Mouse (Mus musculus) C2C12 (cell line): ENCODE results near the gene Daam1. TPM values are rescaled to one million over a fixed set of nuclear protein-coding genes. Genes with fewer than 3 reads are reported as not detected.

Experiments
- H3K27me3 ChIP-seq: one replicate; pipeline ENCODE4 v1.6.1; 2011; ENCODE audit not compliant: control insufficient read depth, insufficient read depth, insufficient read length
- H3K36me3 ChIP-seq: one replicate; pipeline ENCODE4 v1.6.1; 2011; ENCODE audit not compliant: control insufficient read depth, insufficient read depth
- H3K4me3 ChIP-seq: one replicate; pipeline ENCODE4 v1.5.1; 2011; ENCODE audit warnings: mild to moderate bottlenecking, control low read depth; ENCODE audit not compliant: poor library complexity, insufficient read depth, severe bottlenecking
- H3K79me2 ChIP-seq: one replicate; pipeline ENCODE4 v1.6.1; 2011; ENCODE audit not compliant: control insufficient read depth, insufficient read depth
- H3K79me3 ChIP-seq: one replicate; pipeline ENCODE4 v1.6.1; 2011; ENCODE audit warnings: low read depth, control low read depth
- H3ac ChIP-seq: one replicate; pipeline ENCODE3; 2011; ENCODE audit warnings: low read depth; ENCODE audit not compliant: control insufficient read depth, insufficient read length
- CEBPB ChIP-seq: IDR thresholded peaks from one replicate; pipeline ENCODE4 v1.6.1; 2011; ENCODE audit warnings: low read depth, mild to moderate bottlenecking, control low read depth, moderate library complexity
- CTCF ChIP-seq: IDR thresholded peaks from one replicate; pipeline ENCODE4 v1.5.1; 2011; ENCODE audit not compliant: control insufficient read depth, insufficient read depth, insufficient read length
- FOSL1 ChIP-seq: IDR thresholded peaks from one replicate; pipeline ENCODE4 v1.8.0; 2011; ENCODE audit warnings: mild to moderate bottlenecking, low read length; ENCODE audit not compliant: poor library complexity, insufficient read depth, severe bottlenecking
- MAX ChIP-seq: IDR thresholded peaks from one replicate; pipeline ENCODE4 v1.6.1; 2011; ENCODE audit warnings: mild to moderate bottlenecking, control low read depth
- MYOD1 ChIP-seq: IDR thresholded peaks from one replicate; pipeline ENCODE4 v1.6.1; 2011; ENCODE audit warnings: low read depth; ENCODE audit not compliant: control insufficient read depth, insufficient read length
- MYOG ChIP-seq: IDR thresholded peaks from one replicate; pipeline ENCODE4 v1.6.1; 2011; ENCODE audit not compliant: control insufficient read depth, insufficient read length; ENCODE audit errors: extremely low read depth
- USF1 ChIP-seq: IDR thresholded peaks from one replicate; pipeline ENCODE4 v1.6.1; 2011; ENCODE audit warnings: low read depth, mild to moderate bottlenecking, control low read depth, moderate library complexity
- polyA plus RNA-seq: library from polyadenylated mRNA; unstranded; fragments of >200 nt; fragmentation: generic; extraction: Trizol; gene quantifications from one replicate; pipeline ENCODE4 v1.2.1, GENCODE M21; 2012; ENCODE audit warnings: missing spikeins

The Daam1 gene
- polyA plus RNA-seq, 1 experiment, result 3.2 TPM

GRCm38 (mm10) chr12:71959351-71959991, 128.6 kb downstream of the Daam1 start:
- H3K27me3 ChIP-seq, result no peaks in the 10 kb centered on the region
- peaks cover 31% of the 10 kb centered on the region for H3K36me3 ChIP-seq
- no peaks in the 10 kb centered on the region for H3K79me2 ChIP-seq
- no peaks in the 10 kb centered on the region for H3K79me3 ChIP-seq
- H3K4me3 ChIP-seq, result no peak overlapping the region
- no peak overlapping the region for H3ac ChIP-seq
- TF ChIP-seq CEBPB, result no peak

GRCm38 (mm10) chr12:71961671-71962070, 130.8 kb downstream of the Daam1 start:
- TF ChIP-seq FOSL1 (no peak), MAX (no peak), USF1 (no peak), MYOD1 (no peak), CTCF (no peak), CEBPB (no peak), MYOG (no peak)
- H3K36me3 ChIP-seq, result peaks cover 20% of the 10 kb centered on the region

GRCm38 (mm10) chr12:71962616-71963015, 131.7 kb downstream of the Daam1 start:
- H3ac ChIP-seq, result no peak overlapping the region
- H3K4me3 ChIP-seq, result no peak overlapping the region
- no peaks in the 10 kb centered on the region for H3K79me2 ChIP-seq
- no peak for TF ChIP-seq MAX
- TF ChIP-seq FOSL1, result no peak
- TF ChIP-seq USF1, result no peak
- no peak for TF ChIP-seq CTCF
- no peak for TF ChIP-seq MYOG
- TF ChIP-seq MYOD1, result no peak
- no peak for TF ChIP-seq CEBPB
- no peaks in the 10 kb centered on the region for H3K27me3 ChIP-seq
- H3K79me3 ChIP-seq, result no peaks in the 10 kb centered on the region
- peaks cover 19% of the 10 kb centered on the region for H3K36me3 ChIP-seq

More at GRCm38 (mm10) chr12:71961671-71962070, 130.8 kb downstream of the Daam1 start:
- Histone ChIP-seq H3K27me3 (no peaks in the 10 kb centered on the region), H3K4me3 (no peak overlapping the region), H3K79me3 (no peaks in the 10 kb centered on the region), H3ac (no peak overlapping the region), H3K79me2 (no peaks in the 10 kb centered on the region)

GRCm38 (mm10) chr12:71968592-71968991, 137.7 kb downstream of the Daam1 start:
- no peak overlapping the region for H3K4me3 ChIP-seq
- peaks cover 35% of the 10 kb centered on the region for H3K36me3 ChIP-seq
- H3K27me3 ChIP-seq, result no peaks in the 10 kb centered on the region
- TF ChIP-seq CTCF (no peak), MAX (no peak), FOSL1 (no peak), MYOD1 (no peak)
- H3K79me3 ChIP-seq, result no peaks in the 10 kb centered on the region
- H3ac ChIP-seq, result no peak overlapping the region
- no peaks in the 10 kb centered on the region for H3K79me2 ChIP-seq

- Histone ChIP-seq H3ac (no peak overlapping the region), H3K36me3 (peaks cover 35% of the 10 kb centered on the region), H3K79me2 (no peaks in the 10 kb centered on the region), H3K79me3 (no peaks in the 10 kb centered on the region), H3K4me3 (no peak overlapping the region), H3K27me3 (no peaks in the 10 kb centered on the region)
- TF ChIP-seq CEBPB (no peak), MYOD1 (no peak), MAX (no peak), CTCF (no peak), MYOG (no peak), FOSL1 (no peak), USF1 (no peak)
These were observed 138.1 kb downstream of the Daam1 start for GRCm38 (mm10) chr12:71969022-71969421.

GRCm38 (mm10) chr12:71969439-71969838, 138.6 kb downstream of the Daam1 start:
- Histone ChIP-seq H3K27me3 (no peaks in the 10 kb centered on the region), H3ac (no peak overlapping the region), H3K79me2 (no peaks in the 10 kb centered on the region), H3K4me3 (no peak overlapping the region), H3K36me3 (peaks cover 37% of the 10 kb centered on the region), H3K79me3 (no peaks in the 10 kb centered on the region)
- TF ChIP-seq FOSL1 (no peak), CTCF (no peak), CEBPB (no peak), USF1 (no peak), MYOG (no peak), MAX (no peak), MYOD1 (no peak)
